Mouse (Mus musculus) spleen, adult 2 months (tissue): ENCODE data around the gene AL607142.1.

Experiments
- CTCF ChIP-seq: fragments of 200-500 bp; IDR thresholded peaks from 2 replicates; pipeline ENCODE4 v1.5.1; 2011; ENCODE audit warnings: mild to moderate bottlenecking, inconsistent platforms; ENCODE audit not compliant: insufficient read depth, insufficient read length, insufficient replicate concordance; ENCODE audit errors: extremely low read depth
- POLR2A ChIP-seq: fragments of 200-500 bp; IDR thresholded peaks from 2 replicates; pipeline ENCODE4 v1.6.1; 2011; ENCODE audit warnings: low read depth, low read length, inconsistent platforms

- TF ChIP-seq CTCF (no peak), POLR2A (no peak)
These were observed 8.3 kb upstream of the AL607142.1 start for GRCm38 (mm10) chr4:120056451-120056850.
